Mouse (Mus musculus): ENCODE measurements around the gene AC124108.1.

Gene AC124108.1

GRCm38 (mm10) chr1:132202771-132203170, 11.5 kb downstream of the AC124108.1 start:
- DNase-seq, result no peak

DNA sequence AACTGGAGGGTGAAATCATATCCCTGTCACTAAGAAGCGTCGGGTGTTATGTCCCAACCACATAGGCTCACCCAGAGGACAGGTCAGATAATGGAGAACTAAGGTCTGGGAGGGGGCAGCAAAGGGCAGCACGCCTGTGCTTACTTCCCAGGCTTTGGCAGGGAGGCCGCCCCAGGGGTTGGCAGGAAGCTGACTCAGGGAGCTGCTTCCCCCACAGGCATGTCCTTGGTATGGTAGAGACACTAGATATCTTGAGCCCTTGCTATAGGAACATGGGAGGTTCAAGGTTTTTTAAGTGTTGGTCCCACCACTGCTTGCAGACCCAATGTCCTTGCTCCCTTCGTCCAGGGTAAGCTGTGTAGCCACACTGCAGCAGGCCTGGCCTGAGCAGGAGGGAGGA, 14.7 kb downstream of the AC124108.1 start:
- no peak for DNase-seq

DNA sequence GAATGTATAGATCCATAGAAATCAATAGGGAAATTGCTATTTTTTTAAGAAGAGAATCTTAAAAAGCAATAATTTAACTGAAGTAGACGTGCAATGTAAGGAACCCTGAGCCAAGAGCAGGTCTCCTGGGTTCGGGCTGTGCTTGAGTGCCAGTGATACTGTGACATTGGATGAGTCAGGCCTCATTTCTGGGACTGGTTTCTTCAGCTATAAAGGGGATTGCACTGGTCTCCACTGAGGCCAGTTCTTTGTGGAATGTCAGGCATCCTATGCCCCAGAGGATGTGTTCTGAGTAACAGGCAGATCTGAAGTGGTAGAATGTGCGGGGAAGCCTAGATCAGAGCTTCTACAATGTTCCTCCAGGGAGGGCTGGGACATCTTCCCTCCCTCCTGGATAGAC, 15.6 kb downstream of the AC124108.1 start:
- no peak for DNase-seq

DNA sequence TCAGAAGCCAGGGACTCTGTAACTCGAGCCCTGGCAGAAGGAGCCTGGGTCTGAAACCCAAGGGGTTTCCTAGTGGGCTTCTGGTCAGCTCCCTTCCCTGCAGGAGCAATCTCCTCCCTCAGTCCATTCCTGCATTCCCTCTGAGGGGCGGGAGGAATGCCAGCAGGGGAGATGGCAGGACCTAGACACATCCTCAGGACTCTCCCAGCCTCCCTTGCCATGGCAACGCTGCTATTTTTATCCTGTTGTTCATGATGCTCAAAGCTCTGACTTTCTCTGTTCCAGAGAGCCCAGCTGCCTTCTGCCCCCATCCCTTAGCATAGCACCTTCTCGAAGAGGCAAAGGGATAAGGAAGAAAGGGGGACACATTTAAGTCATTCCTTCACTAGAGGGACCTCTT, 16.9 kb downstream of the AC124108.1 start:
- DNase-seq, result no peak

- DNase-seq, result no peak
Observed at GRCm38 (mm10) chr1:132209400-132209799, 18.1 kb downstream of the AC124108.1 start.

DNA sequence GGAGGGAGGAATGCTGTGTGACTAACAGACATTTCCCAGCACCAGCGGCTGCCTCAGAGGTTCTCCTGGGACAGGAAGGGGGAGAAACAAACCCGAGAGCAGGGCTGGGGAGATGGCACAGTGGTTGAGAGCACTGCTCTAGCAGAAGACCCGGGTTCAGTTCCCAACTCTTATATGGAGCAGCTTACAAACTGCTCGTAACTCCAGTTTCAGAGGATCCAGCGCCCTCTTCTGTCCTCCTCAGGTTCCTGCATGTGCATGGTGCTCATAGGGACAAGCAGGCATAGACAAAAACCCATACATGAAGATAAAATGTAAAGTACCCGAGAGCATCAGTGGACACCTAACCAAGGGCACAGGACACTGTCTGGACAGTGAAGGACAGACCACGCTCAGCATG, 19.7 kb downstream of the AC124108.1 start:
- DNase-seq, result peak; percentile 19 to 52

GRCm38 (mm10) chr1:132211672-132212071, 20.4 kb downstream of the AC124108.1 start:
- DNase-seq, result no peak

- peak; percentile 22 to 55 for DNase-seq
Observed at GRCm38 (mm10) chr1:132212218-132212617, 21.0 kb downstream of the AC124108.1 start.

- DNase-seq, result no peak
Observed at GRCm38 (mm10) chr1:132213076-132213475, 21.8 kb downstream of the AC124108.1 start.

- no peak for DNase-seq
Observed at GRCm38 (mm10) chr1:132216276-132216675, 25.0 kb downstream of the AC124108.1 start.

DNA sequence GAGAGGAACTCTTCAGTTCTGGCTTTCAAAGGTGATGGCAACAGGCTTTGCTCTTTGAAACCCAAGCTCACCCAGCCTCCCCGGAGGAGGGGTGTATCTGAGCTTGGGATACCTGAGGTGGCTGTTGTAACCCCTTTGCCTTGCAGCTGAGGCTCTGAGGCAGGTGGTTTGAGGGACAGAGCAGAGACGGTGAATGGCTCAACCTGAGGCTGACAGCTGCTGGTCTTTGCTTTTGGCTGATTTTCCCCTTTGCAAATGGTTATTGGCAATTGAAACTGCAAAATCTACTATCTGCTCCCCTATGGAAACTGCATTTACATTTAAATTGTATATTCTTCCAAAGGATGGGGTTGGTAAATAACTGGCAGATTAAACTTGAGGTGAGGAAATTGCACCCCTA, 30.4 kb downstream of the AC124108.1 start:
- no peak for DNase-seq

GRCm38 (mm10) chr1:132222166-132222565, 30.9 kb downstream of the AC124108.1 start:
- DNase-seq, result no peak

GRCm38 (mm10) chr1:132226297-132227080, 35.2 kb downstream of the AC124108.1 start:
- DNase-seq, result no peak

DNA sequence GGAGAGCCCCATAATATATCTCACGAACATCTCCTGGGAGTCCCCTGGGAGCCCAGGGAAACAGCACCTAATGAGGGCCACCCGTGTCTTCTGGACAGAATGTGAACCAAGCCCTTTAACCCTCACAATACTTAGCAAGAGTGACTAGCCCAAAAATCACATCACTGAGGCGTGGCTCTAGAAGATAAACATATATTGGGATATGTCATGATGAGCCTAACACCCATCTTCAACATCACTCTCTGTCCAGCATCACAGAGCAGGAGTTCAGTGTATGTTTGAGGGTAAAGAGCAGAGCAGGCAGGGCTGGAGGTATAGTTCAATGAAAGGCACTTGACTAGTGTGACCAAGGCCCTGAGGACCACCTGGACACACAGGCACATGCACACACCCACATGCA, 38.4 kb downstream of the AC124108.1 start, which contains the start of gene Gm10188:
Gene Gm10188 (minus strand): TSS at position 101 of the 400 bp plus-strand sequence.
- DNase-seq, result no peak

- no peak for DNase-seq
Observed at GRCm38 (mm10) chr1:132231470-132232274, 40.4 kb downstream of the AC124108.1 start.

DNA sequence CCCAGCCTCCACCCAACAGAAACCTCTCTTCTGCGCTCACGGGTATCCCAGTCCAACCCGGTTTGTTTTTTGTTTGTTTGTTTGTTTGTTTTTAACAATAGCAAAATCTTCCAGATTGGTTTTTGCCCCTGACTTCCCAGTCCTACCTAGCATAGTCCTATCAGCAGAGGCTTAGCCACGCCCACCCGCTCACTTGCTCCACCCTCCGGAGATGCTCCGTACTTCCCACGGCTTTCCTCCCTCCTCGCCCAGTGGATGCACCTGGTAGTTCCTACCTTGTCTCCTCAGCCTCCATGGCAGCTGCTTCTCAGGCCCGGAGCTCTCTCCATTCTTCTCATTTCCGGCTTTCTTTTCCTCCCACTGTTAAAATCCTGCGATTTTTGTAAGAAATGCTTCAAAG, 42.3 kb downstream of the AC124108.1 start:
- peak; percentile 12 to 49 for DNase-seq

DNA sequence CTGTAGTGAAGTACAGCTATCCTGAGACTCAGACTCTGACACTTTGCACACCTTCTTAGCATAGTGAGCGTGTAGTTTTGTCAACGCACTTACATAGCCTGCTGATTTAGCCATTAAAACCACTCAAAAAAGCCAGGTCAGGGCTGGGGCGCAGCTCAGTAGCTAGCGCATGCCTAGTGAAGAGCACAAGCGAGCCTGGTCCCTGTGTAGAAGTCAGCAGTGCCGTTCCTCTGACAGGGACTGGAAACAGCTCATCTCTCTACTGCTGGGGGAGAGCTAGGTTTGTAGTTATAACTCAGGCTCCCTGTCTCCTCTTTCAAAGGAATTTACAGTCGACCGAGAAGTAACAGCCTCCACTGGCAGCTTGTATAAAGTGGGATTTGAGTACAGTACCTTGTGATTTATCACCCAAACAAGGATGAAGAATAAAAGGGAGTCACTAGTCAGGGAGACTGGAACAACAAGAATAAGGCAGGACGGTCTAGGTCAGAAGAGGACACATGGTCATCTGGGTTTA, 43.6 kb downstream of the AC124108.1 start:
- DNase-seq, result no peak

- DNase-seq, result peak; percentile 29 to 73
Observed at GRCm38 (mm10) chr1:132237585-132238159, 46.4 kb downstream of the AC124108.1 start.

- no peak for DNase-seq
Observed at GRCm38 (mm10) chr1:132245010-132245409, 53.8 kb downstream of the AC124108.1 start.

- no peak for DNase-seq
Observed at GRCm38 (mm10) chr1:132246137-132246536, 54.9 kb downstream of the AC124108.1 start.

- peak; percentile 42 to 49 for DNase-seq
Observed at GRCm38 (mm10) chr1:132246641-132247040, 55.4 kb downstream of the AC124108.1 start.

- no peak for DNase-seq
Observed at GRCm38 (mm10) chr1:132254467-132254866, 63.2 kb downstream of the AC124108.1 start.

Data from kidney, adult 8-10 months (tissue).